Mouse (Mus musculus) thymus, adult 2 months (tissue): ENCODE measurements at regions not wholly inside any gene's neighbourhood (a gene's known extent, or its start where the extent isn't known, plus 50 kb on each side); places are given as distances from the start of the nearest gene placed in this dataset.

Experiments
- DNase-seq: peaks from one replicate; pipeline ENCODE4 v3.0.0; 2021
- H3K27ac ChIP-seq: fragments of 200-500 bp; 2 replicates; pipeline ENCODE4 v1.5.1; 2012; ENCODE audit warnings: low read length, control low read depth; ENCODE audit not compliant: control insufficient read depth, insufficient read depth
- H3K27me3 ChIP-seq: fragments of 200-500 bp; 2 replicates; pipeline ENCODE4 v1.6.1; 2012; ENCODE audit warnings: mild to moderate bottlenecking, low read length, moderate library complexity, mixed read lengths; ENCODE audit not compliant: control insufficient read depth, insufficient read depth
- H3K36me3 ChIP-seq: fragments of 200-500 bp; 2 replicates; pipeline ENCODE4 v1.6.1; 2012; ENCODE audit warnings: mild to moderate bottlenecking, low read length, moderate library complexity; ENCODE audit not compliant: control insufficient read depth, insufficient read depth
- H3K4me1 ChIP-seq: fragments of 200-500 bp; replicated peaks from 2 replicates; pipeline ENCODE4 v1.6.1; 2012; ENCODE audit warnings: low read length; ENCODE audit not compliant: control insufficient read depth, insufficient read depth
- H3K4me3 ChIP-seq: fragments of 200-500 bp; 2 replicates; pipeline ENCODE4 v1.5.1; 2012; ENCODE audit warnings: mild to moderate bottlenecking, low read length, control low read depth, moderate library complexity; ENCODE audit not compliant: control insufficient read depth, insufficient read depth
- CTCF ChIP-seq: fragments of 200-500 bp; IDR thresholded peaks from 2 replicates; pipeline ENCODE4 v1.5.1; 2012; ENCODE audit warnings: mild to moderate bottlenecking, control low read depth, low read length, moderate library complexity, borderline replicate concordance; ENCODE audit not compliant: control insufficient read depth, poor library complexity, insufficient read depth; ENCODE audit errors: extremely low read depth
- POLR2A ChIP-seq: fragments of 200-500 bp; IDR thresholded peaks from 2 replicates; pipeline ENCODE4 v1.6.1; 2012; ENCODE audit warnings: mild to moderate bottlenecking, low read length, control low read depth, moderate library complexity; ENCODE audit not compliant: control insufficient read depth, poor library complexity, insufficient read depth; ENCODE audit errors: extremely low read depth
- WGBS: fragments of 180-500 bp; shearing (Covaris S2); methylation state at CpG from one replicate; pipeline ENCODE4 v1.1.7; 2018; 5-methylcytosine and 5-hydroxymethylcytosine counted together

DNA sequence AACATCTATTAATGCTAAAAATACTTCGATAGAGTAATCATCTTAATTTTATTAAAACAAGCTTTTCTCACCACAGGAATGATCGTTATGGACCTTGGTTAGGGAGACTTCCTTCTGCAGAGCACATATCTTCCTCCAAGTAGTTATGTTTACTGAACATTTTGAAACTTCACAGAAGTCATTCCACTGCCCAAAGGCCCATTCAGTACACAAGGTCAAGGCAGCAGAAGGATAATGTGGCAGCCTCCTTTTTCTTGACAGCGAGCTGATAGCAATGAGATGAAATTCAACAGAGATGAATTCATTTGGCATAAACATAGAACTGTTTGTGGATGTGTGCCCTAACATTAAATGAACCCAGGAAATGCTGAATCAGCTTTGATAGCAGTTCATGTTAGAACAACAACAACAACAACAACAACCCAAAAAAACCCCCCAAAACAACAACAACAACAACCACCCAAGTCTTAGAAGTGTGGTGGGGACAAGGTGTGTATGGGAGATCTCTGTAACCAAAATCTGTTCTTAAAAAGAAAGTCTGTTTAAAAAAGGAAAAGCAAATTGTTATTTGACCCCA lies 56.6 kb upstream of the Raph1 start:
- Histone ChIP-seq H3K27me3 (no peaks in the 10 kb centered on the region), H3K36me3 (no peaks in the 10 kb centered on the region), H3K27ac (no peak overlapping the region), H3K4me1 (peaks cover 14% of the 10 kb centered on the region), H3K4me3 (no peak overlapping the region)
- WGBS, result 84% methylated on average over 3 of the region's 3 CpGs
- DNase-seq, result no peak
- TF ChIP-seq POLR2A (no peak), CTCF (no peak)

DNA sequence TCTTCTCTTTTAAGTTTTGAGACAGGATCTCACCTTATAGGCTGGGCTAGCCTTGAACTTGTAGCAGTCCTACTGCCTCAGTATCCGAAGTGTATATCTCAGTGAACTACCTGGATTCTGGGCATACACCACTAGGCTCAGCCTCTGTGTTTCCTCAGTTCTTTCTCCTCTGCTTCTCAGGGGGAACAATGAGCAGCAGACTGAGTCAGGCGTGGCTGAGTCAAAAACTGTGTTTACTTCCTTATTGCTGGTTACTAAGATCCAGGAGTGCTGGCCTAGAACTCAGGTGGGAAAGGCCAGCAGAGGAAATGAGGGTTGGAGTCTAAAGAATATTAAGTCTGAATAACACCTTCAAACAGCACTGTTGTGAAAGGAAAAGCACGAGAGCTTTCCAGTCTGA lies 54.9 kb upstream of the Raph1 start:
- WGBS, result 86% methylated on average over 3 of the region's 3 CpGs

DNA sequence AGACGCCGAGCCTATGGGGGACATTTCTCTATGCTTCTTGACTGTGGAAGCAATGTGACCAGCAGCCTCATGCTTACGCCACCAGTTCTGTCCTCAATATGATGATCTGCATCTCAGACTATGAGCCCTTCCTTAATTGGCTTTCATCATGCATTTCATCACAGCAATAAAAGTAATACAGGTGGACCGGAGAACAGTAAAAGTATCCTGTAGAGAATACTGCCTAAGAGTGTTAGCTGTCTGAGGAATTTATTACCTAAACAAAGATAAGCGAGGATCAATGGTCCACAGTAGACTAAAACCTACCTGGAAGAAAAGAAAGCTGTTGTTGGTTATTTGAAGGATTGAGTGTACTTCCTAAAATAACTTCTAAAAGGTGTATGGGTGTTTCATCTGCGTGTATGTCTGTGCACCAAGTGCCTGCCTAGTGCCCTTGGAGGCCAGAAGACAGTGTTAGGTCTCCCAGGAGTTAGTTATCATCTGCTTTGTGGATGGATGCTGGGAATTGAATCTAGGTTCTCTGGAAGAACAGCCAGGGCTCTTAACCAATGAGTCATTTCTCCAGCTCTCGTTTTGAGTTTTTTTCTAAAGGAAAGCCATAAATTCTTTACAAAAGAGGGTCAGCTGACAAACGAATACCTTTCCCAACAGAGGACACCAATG lies 54.3 kb upstream of the Raph1 start:
- DNase-seq, result no peak
- Histone ChIP-seq H3K27ac (no peak overlapping the region), H3K27me3 (no peaks in the 10 kb centered on the region), H3K4me1 (peaks cover 3% of the 10 kb centered on the region; the same call in 1 of the 2 replicates), H3K36me3 (no peaks in the 10 kb centered on the region), H3K4me3 (no peak overlapping the region)
- TF ChIP-seq CTCF (no peak), POLR2A (no peak)
- 93% methylated on average over 8 of the region's 8 CpGs for WGBS

More for the DNA sequence above, 54.9 kb upstream of the Raph1 start:
- peaks cover 4% of the 10 kb centered on the region; the same call in 1 of the 2 replicates for H3K4me1 ChIP-seq
- H3K36me3 ChIP-seq, result no peaks in the 10 kb centered on the region
- DNase-seq, result no peak
- H3K4me3 ChIP-seq, result no peak overlapping the region
- no peak overlapping the region for H3K27ac ChIP-seq
- H3K27me3 ChIP-seq, result no peaks in the 10 kb centered on the region
- no peak for TF ChIP-seq POLR2A

DNA sequence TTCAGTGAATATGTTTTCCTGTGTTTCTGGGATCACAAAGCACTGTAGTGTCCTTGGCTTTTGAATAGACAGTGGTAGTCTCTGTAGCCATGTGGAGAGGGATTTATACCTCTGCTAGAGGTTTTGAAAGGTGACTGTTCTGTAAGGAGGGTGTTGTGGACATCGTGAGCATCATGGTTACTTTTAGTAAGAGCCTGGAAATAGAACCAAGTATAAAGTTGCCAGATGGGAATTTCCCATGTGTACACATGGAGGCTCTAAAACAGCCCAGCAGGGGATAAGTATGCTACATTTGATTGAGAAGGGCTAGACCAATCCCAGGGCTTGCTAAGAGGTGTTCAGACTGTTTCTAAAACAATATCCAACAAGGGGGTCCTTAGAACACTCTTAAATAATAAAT lies 51.5 kb upstream of the Raph1 start:
- Histone ChIP-seq H3K27ac (no peak overlapping the region), H3K4me3 (no peak overlapping the region), H3K36me3 (no peaks in the 10 kb centered on the region), H3K27me3 (no peaks in the 10 kb centered on the region), H3K4me1 (no peaks in the 10 kb centered on the region)
- DNase-seq, result no peak
- 93% methylated on average over 1 of the region's 1 CpGs for WGBS
- TF ChIP-seq POLR2A, result no peak
- TF ChIP-seq CTCF, result no peak

DNA sequence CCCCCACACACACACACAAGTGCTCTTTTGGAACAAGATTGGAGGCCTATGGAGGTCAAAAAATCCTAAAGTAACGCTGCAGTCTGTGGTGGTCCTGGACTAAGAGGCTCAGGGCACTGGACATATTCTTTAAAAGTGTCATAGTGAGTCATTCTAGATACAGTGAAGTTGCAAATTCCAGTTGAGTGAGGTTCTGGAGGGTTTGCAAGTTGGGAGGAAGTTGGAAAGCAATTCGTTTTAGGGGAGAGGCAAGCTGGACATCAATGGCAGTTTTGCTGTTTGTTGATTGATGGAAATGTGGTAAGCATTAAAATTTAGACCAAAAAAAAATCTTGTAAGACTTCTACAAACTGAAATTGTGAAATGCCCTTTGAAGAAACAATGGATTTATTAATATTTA lies 50.0 kb upstream of the Raph1 start:
- Histone ChIP-seq H3K4me1 (no peaks in the 10 kb centered on the region), H3K4me3 (no peak overlapping the region), H3K27ac (no peak overlapping the region), H3K27me3 (no peaks in the 10 kb centered on the region), H3K36me3 (no peaks in the 10 kb centered on the region)
- TF ChIP-seq CTCF, result no peak
- no peak for DNase-seq
- WGBS, result 85% methylated on average over 2 of the region's 2 CpGs
